Mouse (Mus musculus) lung, postnatal 0 days (tissue): ENCODE results near the gene Otp.

Experiments used
- CTCF ChIP-seq: IDR thresholded peaks from 2 replicates; pipeline ENCODE4 v1.5.1; 2016; ENCODE audit warnings: antibody characterized with exemption, mild to moderate bottlenecking
- EP300 ChIP-seq: IDR thresholded peaks from 2 replicates; pipeline ENCODE4 v1.6.1; 2016; ENCODE audit warnings: antibody characterized with exemption, mild to moderate bottlenecking, control low read depth

DNA sequence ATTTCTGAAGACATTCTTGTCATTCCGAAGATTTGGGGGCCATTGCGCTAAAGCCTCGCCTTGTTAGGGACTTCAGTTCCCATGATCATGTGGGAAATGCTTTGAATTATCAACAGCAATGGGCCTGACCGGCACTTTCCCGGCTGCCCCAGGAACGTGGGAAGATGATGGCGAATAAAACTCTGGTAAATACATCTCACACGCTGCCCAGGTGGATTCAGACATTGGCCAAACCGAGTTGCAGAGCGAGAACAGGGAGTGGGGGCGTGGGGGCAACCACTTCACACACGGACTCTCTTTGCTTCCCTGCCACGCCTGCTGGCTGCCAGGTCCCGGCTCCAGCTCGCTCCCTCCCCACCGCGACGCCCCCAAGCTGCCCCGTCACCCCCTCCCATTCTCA, 3.0 kb upstream of the Otp start:
- TF ChIP-seq CTCF (no peak), EP300 (no peak)
